Comparison of ENCODE assay signal across 8 mouse cellular contexts in genomic region chr7:67910528-67910927, GRCm38 (mm10). TPM values are rescaled to one million over a fixed set of nuclear protein-coding genes. Genes with fewer than 3 reads are reported as not detected.
DNase-seq lines count a peak whose midpoint lies in the region; ATAC-seq lines count a peak whose summit lies in the region.

No protein-coding gene starts in this region.

- H3K9me3 ChIP-seq in embryonic facial prominence, embryonic 15.5 days (replicated peaks): no peaks in the 10 kb centered on the region
- no peaks in the 10 kb centered on the region for H3K9me3 ChIP-seq in hindbrain, embryonic 15.5 days
- H3K9me3 ChIP-seq in neural tube, embryonic 13.5 days: no peaks in the 10 kb centered on the region

- peak overlapping the region; percentile 15; the same call in 1 of the 2 replicates for H3K4me3 ChIP-seq in embryonic facial prominence, embryonic 15.5 days (replicated peaks)
- peak overlapping the region; percentile 10; the same call in 1 of the 2 replicates for H3K4me3 ChIP-seq in hindbrain, embryonic 15.5 days
- 0 out of 2 replicates have a peak overlapping the region, but pooled peaks have one; percentile 11 for H3K4me3 ChIP-seq in neural tube, embryonic 13.5 days

- H3K27me3 ChIP-seq in embryonic facial prominence, embryonic 15.5 days: no peaks in the 10 kb centered on the region
- no peaks in the 10 kb centered on the region for H3K27me3 ChIP-seq in hindbrain, embryonic 15.5 days
- no peaks in the 10 kb centered on the region for H3K27me3 ChIP-seq in neural tube, embryonic 13.5 days

- peak; percentile 34 for ATAC-seq in embryonic facial prominence, embryonic 15.5 days (ENCODE audit: insufficient number of reproducible peaks, low FRiP score, low TSS enrichment, low read depth)
- no peak for ATAC-seq in hindbrain, embryonic 15.5 days (ENCODE audit: low FRiP score, low read depth)
- ATAC-seq in neural tube, embryonic 13.5 days (ENCODE audit: low read depth): no peak

- peak overlapping the region; percentile 89 for H3K27ac ChIP-seq in embryonic facial prominence, embryonic 15.5 days (replicated peaks)
- peak overlapping the region; percentile 42; the same call in 1 of the 2 replicates for H3K27ac ChIP-seq in hindbrain, embryonic 15.5 days (replicated peaks)
- H3K27ac ChIP-seq in neural tube, embryonic 13.5 days (replicated peaks): no peak overlapping the region

- DNase-seq in layer of hippocampus, adult 11-12 months (ENCODE audit: low spot score): peak; percentile 6
- no peak for DNase-seq in layer of hippocampus, postnatal 14 days (ENCODE audit: low spot score in 2 of 2)
- no peak for DNase-seq in urinary bladder, adult 2 months (ENCODE audit: low spot score)
- DNase-seq in testis, postnatal 10 days (ENCODE audit: low spot score): no peak
- DNase-seq in spleen, postnatal 36 days (ENCODE audit: low spot score in 2 of 2): no peak

- H3K4me2 ChIP-seq in embryonic facial prominence, embryonic 15.5 days (replicated peaks): peak overlapping the region; percentile 35
- H3K4me2 ChIP-seq in hindbrain, embryonic 15.5 days: peak overlapping the region; percentile 47
- peak overlapping the region; percentile 42 for H3K4me2 ChIP-seq in neural tube, embryonic 13.5 days

- peaks cover 14% of the 10 kb centered on the region; the same call in 1 of the 2 replicates for H3K4me1 ChIP-seq in embryonic facial prominence, embryonic 15.5 days
- H3K4me1 ChIP-seq in hindbrain, embryonic 15.5 days (replicated peaks): 0 out of 2 replicates have a peak, but pooled peaks cover 3% of the 10 kb centered on the region
- H3K4me1 ChIP-seq in neural tube, embryonic 13.5 days (replicated peaks): peaks cover 17% of the 10 kb centered on the region; the same call in 1 of the 2 replicates

- 11% methylated on average over 10 of the region's 10 CpGs for WGBS in embryonic facial prominence, embryonic 15.5 days
- 23% methylated on average over 10 of the region's 10 CpGs for WGBS in hindbrain, embryonic 15.5 days
- WGBS in neural tube, embryonic 13.5 days: 13% methylated on average over 10 of the region's 10 CpGs

- H3K36me3 ChIP-seq in embryonic facial prominence, embryonic 15.5 days: no peaks in the 10 kb centered on the region
- H3K36me3 ChIP-seq in hindbrain, embryonic 15.5 days: no peaks in the 10 kb centered on the region
- no peaks in the 10 kb centered on the region for H3K36me3 ChIP-seq in neural tube, embryonic 13.5 days

- H3K9ac ChIP-seq in embryonic facial prominence, embryonic 15.5 days: no peak overlapping the region
- H3K9ac ChIP-seq in hindbrain, embryonic 15.5 days: no peak overlapping the region
- H3K9ac ChIP-seq in neural tube, embryonic 13.5 days: no peak overlapping the region

RNA-seq across cellular contexts. Expression of gene Igf1r, which starts 42.1 kb away (rescaled TPM):
- total RNA-seq in layer of hippocampus, postnatal 14 days (2021): 10 to 100 TPM; 39.0 to 41.0 TPM
- polyA plus RNA-seq in embryonic facial prominence, embryonic 15.5 days (2015; fragmentation: Nextera tagmentation; extraction: Ambion mirVana): 26.2 and 28.8 TPM in 2 replicates
- polyA plus RNA-seq in hindbrain, embryonic 15.5 days (2015; fragmentation: Nextera tagmentation; extraction: Ambion mirVana): 19.2 and 22.8 TPM in 2 replicates
- 23.7 and 28.5 TPM in 2 replicates for polyA plus RNA-seq in neural tube, embryonic 13.5 days (2015; fragmentation: Nextera tagmentation; extraction: Ambion mirVana)
- 20.1 and 25.4 TPM in 2 replicates for polyA plus RNA-seq in urinary bladder, adult 2 months (2012; rRNA removed)
